Mouse (Mus musculus) heart, adult 10 weeks (tissue): ENCODE results near the gene Gm17651. TPM values are rescaled to one million over a fixed set of nuclear protein-coding genes. Genes with fewer than 3 reads are reported as not detected.

ENCODE experiments used
- polyA plus RNA-seq: library from polyadenylated mRNA; stranded (reverse); fragments of 350-450 nt; fragmentation: Illumina TruSeq; extraction: RNeasy Lipid Tissue Mini Kit (QIAGEN cat#74804); gene quantifications from one replicate; pipeline ENCODE4 v1.2.3, GENCODE M21; 2014; ENCODE audit warnings: low read depth, low replicate concordance

Gm17651 gene
- not detected for polyA plus RNA-seq

GRCm38 (mm10) chr3:97674644-97675110 is at the start of gene Gm17651:
Gene Gm17651, minus strand, starts transcription at chr3:97674694.

GRCm38 (mm10) chr3:97657655-97658411 is 16.7 kb downstream of the Gm17651 start, which contains the start of gene Prkab2:
Gene Prkab2, plus strand, starts transcription at chr3:97658193.

GRCm38 (mm10) chr3:97628391-97629001 is 46.0 kb downstream of the Gm17651 start, which contains the start of gene Fmo5:
Gene Fmo5, plus strand, starts transcription at chr3:97628804.

Other genes starting within 250 kb of the Gm17651 start
- gene Chd1l, start 64.5 kb downstream of the Gm17651 start, polyA plus RNA-seq = 14.7 TPM
- gene Fmo5, start 45.9 kb downstream of the Gm17651 start, polyA plus RNA-seq = 14.3 TPM
- 27.5 TPM for gene Prkab2, start 16.5 kb downstream of the Gm17651 start, polyA plus RNA-seq
- gene Pde4dip, start 214.0 kb upstream of the Gm17651 start, polyA plus RNA-seq = 1,510 TPM
- 39.2 TPM for gene Sec22b, start 226.5 kb upstream of the Gm17651 start, polyA plus RNA-seq